Comparison of ENCODE assay signal across 26 mouse cellular contexts in the genomic region with DNA sequence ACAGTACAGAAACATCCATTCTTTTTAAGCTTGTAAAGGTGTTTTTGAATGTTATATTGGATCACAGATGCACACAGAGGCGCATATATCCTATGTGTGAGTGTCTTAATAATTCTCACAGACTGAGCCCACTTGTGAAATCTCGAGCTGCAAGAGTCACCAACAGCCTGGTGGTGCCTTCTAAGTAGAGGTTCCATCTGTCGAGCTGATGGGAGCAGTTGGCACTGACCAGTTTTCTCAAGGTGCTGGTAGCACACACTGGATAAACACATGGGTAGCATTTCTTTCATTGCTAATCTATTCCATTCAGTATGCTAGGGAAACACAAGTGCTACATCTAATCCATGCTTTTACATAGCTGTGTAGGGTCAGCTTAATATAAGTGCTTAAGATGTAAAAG. TPM values are rescaled to one million over a fixed set of nuclear protein-coding genes. Genes with fewer than 3 reads are reported as not detected.
A peak's percentile ranks its signal among the peaks of the same experiment; 100 is the strongest.
DNase-seq lines count a peak whose midpoint lies in the region; ATAC-seq lines count a peak whose summit lies in the region.
"Had no signal": no experiment of that assay in that cellular context is flagged by ENCODE, and none has a peak within 500 bp of the region (broad histone marks: within the 10 kb centered on the region; RNA-seq: fewer than 3 reads in every experiment).

No protein-coding gene starts in this region.

- no peak overlapping the region for H3K4me3 ChIP-seq in forebrain, embryonic 14.5 days (ENCODE audit: low read depth, low read length)
- H3K4me3 ChIP-seq in forebrain, embryonic 10.5 days, result no peak overlapping the region
- no peak overlapping the region for H3K4me3 ChIP-seq in kidney, embryonic 15.5 days (replicated peaks)
- H3K4me3 ChIP-seq: forebrain, embryonic 15.5 days; heart, adult 2 months; heart, embryonic 10.5 days; heart, embryonic 13.5 days had no signal

- H3K27ac ChIP-seq in forebrain, embryonic 14.5 days (ENCODE audit: low read depth, low read length), result no peak overlapping the region
- H3K27ac ChIP-seq in forebrain, embryonic 10.5 days, result no peak overlapping the region
- no peak overlapping the region for H3K27ac ChIP-seq in kidney, embryonic 15.5 days
- H3K27ac ChIP-seq: forebrain, embryonic 15.5 days; heart, adult 2 months; heart, embryonic 10.5 days; heart, embryonic 13.5 days; hindbrain, embryonic 14.5 days; hindbrain, postnatal 0 days had no signal

- 68% methylated on average over 3 of the region's 3 CpGs for WGBS in forebrain, embryonic 14.5 days
- 85% methylated on average over 3 of the region's 3 CpGs for whole genome bisulfite sequencing in forebrain, embryonic 10.5 days
- WGBS in kidney, embryonic 15.5 days, result 84% methylated on average over 3 of the region's 3 CpGs

- no peaks in the 10 kb centered on the region for H3K27me3 ChIP-seq in forebrain, embryonic 14.5 days (replicated peaks; ENCODE audit: control insufficient read depth, insufficient read depth, low read length)
- no peaks in the 10 kb centered on the region for H3K27me3 ChIP-seq in forebrain, embryonic 10.5 days (ENCODE audit: poor library complexity, severe bottlenecking)
- H3K27me3 ChIP-seq in kidney, embryonic 15.5 days, result no peaks in the 10 kb centered on the region
- H3K27me3 ChIP-seq: forebrain, embryonic 15.5 days; heart, embryonic 13.5 days had no signal

- no peaks in the 10 kb centered on the region for H3K9me3 ChIP-seq in forebrain, embryonic 14.5 days (replicated peaks; ENCODE audit: control insufficient read depth, low read length)
- no peaks in the 10 kb centered on the region for H3K9me3 ChIP-seq in forebrain, embryonic 10.5 days
- H3K9me3 ChIP-seq in kidney, embryonic 15.5 days (replicated peaks), result no peaks in the 10 kb centered on the region
- H3K9me3 ChIP-seq: forebrain, embryonic 15.5 days; heart, embryonic 10.5 days; heart, embryonic 13.5 days had no signal

- H3K36me3 ChIP-seq in forebrain, embryonic 14.5 days (ENCODE audit: control insufficient read depth, insufficient read depth, low read length), result no peaks in the 10 kb centered on the region
- peaks cover 4% of the 10 kb centered on the region; the same call in 1 of the 2 replicates for H3K36me3 ChIP-seq in forebrain, embryonic 10.5 days (replicated peaks)
- no peaks in the 10 kb centered on the region for H3K36me3 ChIP-seq in kidney, embryonic 15.5 days
- H3K36me3 ChIP-seq: forebrain, embryonic 15.5 days had no signal

- no peak overlapping the region for H3K9ac ChIP-seq in forebrain, embryonic 14.5 days (ENCODE audit: low read length)
- H3K9ac ChIP-seq in kidney, embryonic 15.5 days, result no peak overlapping the region
- H3K9ac ChIP-seq: forebrain, embryonic 15.5 days; heart, embryonic 13.5 days; hindbrain, embryonic 14.5 days had no signal

- DNase-seq in cerebellum, adult 11 months, result no peak
- peak; percentile 25 for DNase-seq in forebrain, embryonic 14.5 days (ENCODE audit: low spot score)
- no peak for DNase-seq in forebrain, embryonic 10.5 days (ENCODE audit: extremely low spot score, low spot score)
- DNase-seq in cerebellum, postnatal 10 days, result peak; percentile 62 to 64
- no peak for DNase-seq in adrenal gland, postnatal 14 days
- DNase-seq in adrenal gland, postnatal 25 days, result no peak
- DNase-seq: adrenal gland, adult 8-10 months; embryo, embryonic 11 days; gastrocnemius, postnatal 10 days; gastrocnemius, postnatal 36 days; heart, adult 2 months; heart, postnatal 14 days; heart, postnatal 4 days; kidney, adult 18-20 months; kidney, adult 9 months had no signal

- no peak overlapping the region for H3K4me2 ChIP-seq in forebrain, embryonic 14.5 days (ENCODE audit: low read length)
- H3K4me2 ChIP-seq in kidney, embryonic 15.5 days, result no peak overlapping the region
- H3K4me2 ChIP-seq: forebrain, embryonic 15.5 days; heart, embryonic 13.5 days; hindbrain, embryonic 14.5 days had no signal

- H3K4me1 ChIP-seq in forebrain, embryonic 14.5 days (ENCODE audit: control insufficient read depth, insufficient read depth, low read length), result peaks cover 19% of the 10 kb centered on the region
- H3K4me1 ChIP-seq in forebrain, embryonic 10.5 days, result peaks cover 23% of the 10 kb centered on the region
- H3K4me1 ChIP-seq in kidney, embryonic 15.5 days, result no peaks in the 10 kb centered on the region
- H3K4me1 ChIP-seq: heart, embryonic 10.5 days had no signal

- ATAC-seq in cerebellum, adult (ENCODE audit: insufficient number of reproducible peaks, low FRiP score, low TSS enrichment), result peak; percentile 17; the same call in 1 of the 2 replicates
- no peak for ATAC-seq in forebrain, embryonic 14.5 days
- ATAC-seq in kidney, embryonic 15.5 days (replicated peaks; ENCODE audit: low FRiP score), result no peak
- ATAC-seq: activated CD4-positive, CD25-positive, alpha-beta regulatory T cell, adult 4 months; forebrain, embryonic 15.5 days; hindbrain, postnatal 0 days; inflammation-experienced regulatory T-cells, adult 6 months; intestine, embryonic 16.5 days had no signal

RNA-seq across cellular contexts. Expression of a gene that starts 27.9 kb away (rescaled TPM):
- 23.1 and 27.0 TPM in 2 replicates for polyA plus RNA-seq in forebrain, embryonic 14.5 days (2014; fragmentation: Nextera tagmentation; extraction: Ambion mirVana)
- polyA plus RNA-seq in forebrain, embryonic 10.5 days (2016; fragmentation: Nextera tagmentation; extraction: Ambion mirVana), result 0.91 and 1.9 TPM in 2 replicates
- total RNA-seq in adrenal gland, postnatal 14 days (2021), result 1,709 and 1,883 TPM in 2 replicates
- total RNA-seq in adrenal gland, postnatal 25 days (2021), result 1,899 and 1,907 TPM in 2 replicates
- polyA plus RNA-seq in kidney, embryonic 15.5 days (2015; fragmentation: Nextera tagmentation; extraction: Ambion mirVana), result 4.3 and 31.0 TPM in 2 replicates
- total RNA-seq: granulocyte monocyte progenitor cell, adult 5-6 weeks had no signal

Comparison
In these comparisons a context has a peak if more than half of its experiments do, and no peak if none do; other contexts are left out.
1. DNase-seq: peak in forebrain, embryonic 14.5 days (single experiment) and cerebellum, postnatal 10 days (2 of 2); none in cerebellum, adult 11 months (single experiment), forebrain, embryonic 10.5 days (single experiment), adrenal gland, postnatal 14 days (single experiment) and adrenal gland, postnatal 25 days (single experiment).